Mouse (Mus musculus): ENCODE data around the gene Commd2.

Gene Commd2

GRCm38 (mm10) chr3:57651231-57651864 lies at the start of gene Commd2:
Gene Commd2 (minus strand): TSS chr3:57651715.
- DNase-seq (ENCODE audit: low read depth, low spot score), result peak; percentile 90

GRCm38 (mm10) chr3:57696779-57697178 lies 45.3 kb upstream of the Commd2 start:
- no peak for DNase-seq (ENCODE audit: low read depth, low spot score)

GRCm38 (mm10) chr3:57696249-57696648 lies 44.7 kb upstream of the Commd2 start:
- no peak for DNase-seq (ENCODE audit: low read depth, low spot score)

GRCm38 (mm10) chr3:57692719-57693118 lies 41.2 kb upstream of the Commd2 start, which contains the start of gene Ankub1:
Gene Ankub1 (minus strand): TSS chr3:57692799.
- DNase-seq (ENCODE audit: low read depth, low spot score), result no peak

- no peak for DNase-seq (ENCODE audit: low read depth, low spot score)
These were observed 40.3 kb upstream of the Commd2 start for GRCm38 (mm10) chr3:57691772-57692171.

GRCm38 (mm10) chr3:57677786-57678185 lies 26.3 kb upstream of the Commd2 start:
- DNase-seq (ENCODE audit: low read depth, low spot score), result no peak

GRCm38 (mm10) chr3:57674075-57674474 lies 22.6 kb upstream of the Commd2 start:
- DNase-seq (ENCODE audit: low read depth, low spot score), result no peak

GRCm38 (mm10) chr3:57673586-57673985 lies 22.1 kb upstream of the Commd2 start:
- DNase-seq (ENCODE audit: low read depth, low spot score), result no peak

- peak; percentile 88 for DNase-seq (ENCODE audit: low read depth, low spot score)
These were observed 15.7 kb upstream of the Commd2 start for GRCm38 (mm10) chr3:57667054-57667723.

- no peak for DNase-seq (ENCODE audit: low read depth, low spot score)
These were observed 14.4 kb upstream of the Commd2 start for GRCm38 (mm10) chr3:57665880-57666279.

- DNase-seq (ENCODE audit: low read depth, low spot score), result peak; percentile 14
These were observed 13.2 kb upstream of the Commd2 start for GRCm38 (mm10) chr3:57664682-57665081.

GRCm38 (mm10) chr3:57663731-57664130 lies 12.2 kb upstream of the Commd2 start:
- DNase-seq (ENCODE audit: low read depth, low spot score), result peak; percentile 69

GRCm38 (mm10) chr3:57658608-57659007 lies 7.1 kb upstream of the Commd2 start:
- no peak for DNase-seq (ENCODE audit: low read depth, low spot score)

GRCm38 (mm10) chr3:57653646-57654045 lies 2.1 kb upstream of the Commd2 start:
- no peak for DNase-seq (ENCODE audit: low read depth, low spot score)

- DNase-seq (ENCODE audit: low read depth, low spot score), result no peak
These were observed 970 bp upstream of the Commd2 start for GRCm38 (mm10) chr3:57652485-57652884.

- DNase-seq (ENCODE audit: low read depth, low spot score), result no peak
These were observed 347 bp upstream of the Commd2 start for GRCm38 (mm10) chr3:57651865-57652259.

GRCm38 (mm10) chr3:57643191-57643590 lies 8.3 kb downstream of the Commd2 start:
- DNase-seq (ENCODE audit: low read depth, low spot score), result peak; percentile 54

- no peak for DNase-seq (ENCODE audit: low read depth, low spot score)
These were observed 13.9 kb downstream of the Commd2 start for GRCm38 (mm10) chr3:57637596-57637995.

GRCm38 (mm10) chr3:57634763-57635487 lies 16.6 kb downstream of the Commd2 start:
- no peak for DNase-seq (ENCODE audit: low read depth, low spot score)

- no peak for DNase-seq (ENCODE audit: low read depth, low spot score)
These were observed 24.5 kb downstream of the Commd2 start for GRCm38 (mm10) chr3:57626954-57627513.

GRCm38 (mm10) chr3:57625275-57625997 lies 26.1 kb downstream of the Commd2 start:
- DNase-seq (ENCODE audit: low read depth, low spot score), result peak; percentile 84

- DNase-seq (ENCODE audit: low read depth, low spot score), result peak; percentile 33
These were observed 31.8 kb downstream of the Commd2 start for GRCm38 (mm10) chr3:57619718-57620117.

Measured in ES-CJ7 (cell line).